Mouse (Mus musculus): Measurements from ENCODE around the gene Cd2.

DNA sequence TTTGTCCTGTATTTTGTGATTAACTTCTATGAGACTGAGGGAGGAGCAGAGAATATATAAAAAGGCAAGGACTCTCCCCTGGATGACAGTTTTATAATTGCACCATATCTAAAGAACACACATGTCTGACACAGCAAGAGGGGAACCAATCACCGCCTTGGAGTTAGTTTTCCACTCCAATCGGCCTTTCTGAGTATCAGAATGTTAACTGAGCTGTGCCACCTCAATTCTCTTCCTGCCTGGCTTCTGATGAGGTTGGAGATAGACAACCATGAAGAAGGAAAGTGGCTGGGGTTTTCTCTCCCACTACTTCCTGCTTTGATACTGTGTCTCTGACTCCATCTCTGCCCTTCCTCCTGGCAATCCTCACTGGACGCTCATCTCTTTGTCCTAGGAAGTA, 42.5 kb downstream of the Cd2 start:
- TF ChIP-seq CHD2 (IDR thresholded peaks at IDR 0.05; ENCODE audit: low read depth, low read length) (no peak), ZNF384 (IDR thresholded peaks at IDR 0.05; ENCODE audit: low read depth, low read length) (no peak), ZC3H11A (IDR thresholded peaks at IDR 0.05; ENCODE audit: borderline replicate concordance, low read depth, low read length) (no peak), MAFK (IDR thresholded peaks at IDR 0.05; ENCODE audit: insufficient read depth, low read depth, low read length) (no peak), HCFC1 (IDR thresholded peaks at IDR 0.05; ENCODE audit: borderline replicate concordance, insufficient read depth, low read length) (no peak)

Data from ES-E14 (cell line).